ENCODE assay signal across 15 mouse cellular contexts in genomic region chr5:102793536-102793935, GRCm38 (mm10).
A peak's percentile ranks its signal among the peaks of the same experiment; 100 is the strongest.
DNase-seq lines count a peak whose midpoint lies in the region; ATAC-seq and TF ChIP-seq lines count a peak whose summit lies in the region.
"Had no signal": no experiment of that assay in that cellular context is flagged by ENCODE, and none has a peak within 500 bp of the region (broad histone marks: within the 10 kb centered on the region; RNA-seq: fewer than 3 reads in every experiment).

No protein-coding gene starts in this region.

- H3K9me3 ChIP-seq in embryonic facial prominence, embryonic 14.5 days (ENCODE audit: control insufficient read depth, low read length) = no peaks in the 10 kb centered on the region
- no peaks in the 10 kb centered on the region for H3K9me3 ChIP-seq in embryonic facial prominence, embryonic 10.5 days
- H3K9me3 ChIP-seq in lung, postnatal 0 days (ENCODE audit: low read length) = no peaks in the 10 kb centered on the region
- H3K9me3 ChIP-seq: embryonic facial prominence, embryonic 13.5 days; hindbrain, embryonic 12.5 days; midbrain, embryonic 12.5 days; stomach, embryonic 15.5 days had no signal

- no peaks in the 10 kb centered on the region for H3K36me3 ChIP-seq in embryonic facial prominence, embryonic 14.5 days (ENCODE audit: control insufficient read depth, insufficient read depth, low read length)
- no peaks in the 10 kb centered on the region for H3K36me3 ChIP-seq in embryonic facial prominence, embryonic 10.5 days (replicated peaks)
- no peaks in the 10 kb centered on the region for H3K36me3 ChIP-seq in lung, postnatal 0 days (ENCODE audit: insufficient read depth, low read length)
- H3K36me3 ChIP-seq: embryonic facial prominence, embryonic 13.5 days; hindbrain, embryonic 12.5 days; midbrain, embryonic 12.5 days; stomach, embryonic 15.5 days had no signal

- ATAC-seq in embryonic facial prominence, embryonic 14.5 days (ENCODE audit: low read depth) = no peak
- ATAC-seq in lung, postnatal 0 days = peak; percentile 41

- H3K27ac ChIP-seq in embryonic facial prominence, embryonic 14.5 days (replicated peaks; ENCODE audit: low read depth, low read length) = peak overlapping the region; percentile 48
- H3K27ac ChIP-seq in embryonic facial prominence, embryonic 10.5 days (replicated peaks) = no peak overlapping the region
- H3K27ac ChIP-seq in lung, postnatal 0 days (ENCODE audit: low read length) = no peak overlapping the region
- H3K27ac ChIP-seq: embryonic facial prominence, embryonic 13.5 days; hindbrain, embryonic 12.5 days; midbrain, embryonic 12.5 days; stomach, embryonic 15.5 days had no signal

- intact Hi-C loops in left cerebral cortex, postnatal 10 days (cut with DNase I) = no loop called here

- H3K4me2 ChIP-seq in embryonic facial prominence, embryonic 14.5 days (ENCODE audit: low read depth, low read length) = no peak overlapping the region
- no peak overlapping the region for H3K4me2 ChIP-seq in lung, postnatal 0 days (replicated peaks; ENCODE audit: low read depth, low read length)
- H3K4me2 ChIP-seq: embryonic facial prominence, embryonic 13.5 days; hindbrain, embryonic 12.5 days; liver, embryonic 11.5 days; midbrain, embryonic 12.5 days; stomach, embryonic 15.5 days had no signal

- no peak overlapping the region for H3K4me3 ChIP-seq in embryonic facial prominence, embryonic 14.5 days (ENCODE audit: low read depth, low read length)
- H3K4me3 ChIP-seq in embryonic facial prominence, embryonic 10.5 days = no peak overlapping the region
- H3K4me3 ChIP-seq in lung, postnatal 0 days (ENCODE audit: low read depth, low read length) = no peak overlapping the region
- H3K4me3 ChIP-seq: embryonic facial prominence, embryonic 13.5 days; hindbrain, embryonic 12.5 days; midbrain, embryonic 12.5 days; stomach, embryonic 15.5 days had no signal

- WGBS in embryonic facial prominence, embryonic 14.5 days = 68% methylated on average over 11 of the region's 11 CpGs
- 86% methylated on average over 11 of the region's 11 CpGs for WGBS in embryonic facial prominence, embryonic 10.5 days
- WGBS in lung, postnatal 0 days = 62% methylated on average over 11 of the region's 11 CpGs

- H3K9ac ChIP-seq in embryonic facial prominence, embryonic 14.5 days (ENCODE audit: low read depth, low read length) = no peak overlapping the region
- no peak overlapping the region for H3K9ac ChIP-seq in lung, postnatal 0 days (replicated peaks; ENCODE audit: low read depth)
- H3K9ac ChIP-seq: embryonic facial prominence, embryonic 13.5 days; hindbrain, embryonic 12.5 days; midbrain, embryonic 12.5 days; stomach, embryonic 15.5 days had no signal

- no peak for DNase-seq in embryonic facial prominence, embryonic 14.5 days (ENCODE audit: low spot score)
- no peak for DNase-seq in embryonic facial prominence, embryonic 10.5 days (ENCODE audit: low spot score)
- peak; percentile 8 for DNase-seq in 3T3-L1 (ENCODE audit: low read depth, low spot score)
- peak; percentile 18 to 29 for DNase-seq in gastrocnemius, adult 8-10 months (ENCODE audit: low spot score in 2 of 2)
- DNase-seq in lung, postnatal 0 days (ENCODE audit: low spot score) = peak; percentile 59
- no peak for DNase-seq in cerebellum, adult 9-11 months
- DNase-seq in left cerebral cortex, postnatal 10 days (ENCODE audit: extremely low spot score in 1 of 2, low spot score in 2 of 2) = no peak
- no peak for DNase-seq in cerebellum, postnatal 4 days (ENCODE audit: low spot score in 2 of 2)
- DNase-seq: cerebellum, adult 9-10 months; kidney, adult 2 months had no signal

- TF ChIP-seq EP300 in lung, postnatal 0 days (IDR thresholded peaks at IDR 0.05) = no peak

- TF ChIP-seq CTCF in lung, postnatal 0 days (IDR thresholded peaks at IDR 0.05) = no peak

- H3K27me3 ChIP-seq in embryonic facial prominence, embryonic 14.5 days (replicated peaks; ENCODE audit: control insufficient read depth, insufficient read depth, low read length) = no peaks in the 10 kb centered on the region
- H3K27me3 ChIP-seq in embryonic facial prominence, embryonic 10.5 days (replicated peaks; ENCODE audit: low read depth, poor library complexity, severe bottlenecking) = no peaks in the 10 kb centered on the region
- no peaks in the 10 kb centered on the region for H3K27me3 ChIP-seq in lung, postnatal 0 days (replicated peaks; ENCODE audit: insufficient read depth, low read length)
- H3K27me3 ChIP-seq: embryonic facial prominence, embryonic 13.5 days; hindbrain, embryonic 12.5 days; midbrain, embryonic 12.5 days; stomach, embryonic 15.5 days had no signal

- peaks cover 11% of the 10 kb centered on the region for H3K4me1 ChIP-seq in embryonic facial prominence, embryonic 14.5 days (ENCODE audit: control insufficient read depth, insufficient read depth, low read length)
- H3K4me1 ChIP-seq in embryonic facial prominence, embryonic 10.5 days = no peaks in the 10 kb centered on the region; the same call in 1 of the 2 replicates
- H3K4me1 ChIP-seq in lung, postnatal 0 days (ENCODE audit: insufficient read depth, low read depth, low read length) = no peaks in the 10 kb centered on the region
- H3K4me1 ChIP-seq: midbrain, embryonic 12.5 days; stomach, embryonic 15.5 days had no signal

Comparison
In these comparisons a context has a peak if more than half of its experiments do, and no peak if none do; other contexts are left out.
1. DNase-seq: peak in 3T3-L1 (single experiment), gastrocnemius, adult 8-10 months (2 of 2) and lung, postnatal 0 days (single experiment); none in embryonic facial prominence, embryonic 14.5 days (single experiment), embryonic facial prominence, embryonic 10.5 days (single experiment), cerebellum, adult 9-11 months (single experiment), left cerebral cortex, postnatal 10 days (0 of 2) and cerebellum, postnatal 4 days (0 of 2).